Mouse (Mus musculus) forebrain, embryonic 14.5 days (tissue): ENCODE data around the gene Sipa1l3. TPM values are rescaled to one million over a fixed set of nuclear protein-coding genes. Genes with fewer than 3 reads are reported as not detected.

Experiments used
- ATAC-seq: fragments of 200-750 bp; cut with Nextera tagmentation; 2 replicates; pipeline ENCODE4 v1.8.0; 2017; ENCODE audit warnings: mild to moderate bottlenecking, moderate library complexity
- DNase-seq: peaks from one replicate; pipeline ENCODE4 v3.0.0-alpha.2; 2015; ENCODE audit warnings: low spot score
- H3K27ac ChIP-seq: fragments of 300-500 bp; sonication (generic); 2 replicates; pipeline ENCODE4 v1.5.1; 2014; ENCODE audit warnings: low read depth, mild to moderate bottlenecking, control low read depth, low read length, moderate library complexity
- H3K27me3 ChIP-seq: fragments of 300-500 bp; sonication (generic); replicated peaks from 2 replicates; pipeline ENCODE4 v1.6.1; 2014; ENCODE audit warnings: low read length, control low read depth, mixed read lengths; ENCODE audit not compliant: control insufficient read depth, insufficient read depth
- H3K36me3 ChIP-seq: fragments of 300-500 bp; sonication (generic); 2 replicates; pipeline ENCODE4 v1.6.1; 2014; ENCODE audit warnings: low read length, control low read depth; ENCODE audit not compliant: control insufficient read depth, insufficient read depth
- H3K4me1 ChIP-seq: fragments of 300-500 bp; sonication (generic); 2 replicates; pipeline ENCODE4 v1.6.1; 2014; ENCODE audit warnings: antibody characterized with exemption, low read length, control low read depth; ENCODE audit not compliant: control insufficient read depth, insufficient read depth
- H3K4me2 ChIP-seq: fragments of 300-500 bp; sonication (generic); 2 replicates; pipeline ENCODE4 v1.6.1; 2014; ENCODE audit warnings: mild to moderate bottlenecking, control low read depth, low read length
- H3K4me3 ChIP-seq: fragments of 300-500 bp; sonication (generic); 2 replicates; pipeline ENCODE4 v1.5.1; 2014; ENCODE audit warnings: low read depth, low read length, control low read depth
- H3K9ac ChIP-seq: fragments of 300-500 bp; sonication (generic); 2 replicates; pipeline ENCODE4 v1.6.1; 2014; ENCODE audit warnings: mild to moderate bottlenecking, low read length, control low read depth, moderate library complexity
- H3K9me3 ChIP-seq: fragments of 300-500 bp; sonication (generic); replicated peaks from 2 replicates; pipeline ENCODE4 v1.6.1; 2016; ENCODE audit warnings: low read length, control low read depth, mixed read lengths; ENCODE audit not compliant: control insufficient read depth
- WGBS: fragments of 180-500 bp; shearing (Covaris S2); extraction: QIAGEN DNeasy Blood & Tissue Kit; methylation state at CpG from one replicate; pipeline ENCODE4 v1.1.7; 2014; 5-methylcytosine and 5-hydroxymethylcytosine counted together
- polyA plus RNA-seq: library from polyadenylated mRNA; unstranded; fragments of >200 nt; fragmentation: Nextera tagmentation; extraction: Ambion mirVana; gene quantifications from 2 replicates; pipeline ENCODE4 v1.2.1, GENCODE M21; 2014

Gene Sipa1l3
- polyA plus RNA-seq, 1 experiment from 2014 or later = 6.2 TPM

GRCm38 (mm10) chr7:29480590-29481344 lies 37.7 kb downstream of the Sipa1l3 start:
- H3K27me3 ChIP-seq = no peaks in the 10 kb centered on the region
- 61% methylated on average over 16 of the region's 16 CpGs for WGBS
- no peaks in the 10 kb centered on the region for H3K36me3 ChIP-seq
- DNase-seq (no peak), ATAC-seq (0 out of 2 replicates have a peak, but pooled peaks have one; percentile 4)
- H3K9ac ChIP-seq = no peak overlapping the region
- no peak overlapping the region for H3K4me3 ChIP-seq
- no peaks in the 10 kb centered on the region for H3K9me3 ChIP-seq
- H3K27ac ChIP-seq = peak overlapping the region; percentile 7; the same call in 1 of the 2 replicates
- H3K4me2 ChIP-seq = no peak overlapping the region
- peaks cover 18% of the 10 kb centered on the region for H3K4me1 ChIP-seq

- H3K9me3 ChIP-seq = no peaks in the 10 kb centered on the region
- H3K36me3 ChIP-seq = no peaks in the 10 kb centered on the region
- no peak overlapping the region for H3K4me3 ChIP-seq
- H3K4me2 ChIP-seq = no peak overlapping the region
- H3K9ac ChIP-seq = no peak overlapping the region
- no peaks in the 10 kb centered on the region for H3K27me3 ChIP-seq
- ATAC-seq (no peak), DNase-seq (no peak)
- WGBS = 69% methylated on average over 4 of the region's 4 CpGs
- H3K4me1 ChIP-seq = peaks cover 18% of the 10 kb centered on the region
- H3K27ac ChIP-seq = peak overlapping the region; percentile 7; the same call in 1 of the 2 replicates
Measured at GRCm38 (mm10) chr7:29480183-29480582, 38.3 kb downstream of the Sipa1l3 start.

GRCm38 (mm10) chr7:29475005-29475404 lies 43.4 kb downstream of the Sipa1l3 start:
- no peaks in the 10 kb centered on the region for H3K36me3 ChIP-seq
- H3K9me3 ChIP-seq = no peaks in the 10 kb centered on the region
- H3K27ac ChIP-seq = no peak overlapping the region
- peaks cover 11% of the 10 kb centered on the region; the same call in 1 of the 2 replicates for H3K4me1 ChIP-seq
- WGBS = 86% methylated on average over 7 of the region's 7 CpGs
- no peak overlapping the region for H3K4me3 ChIP-seq
- H3K9ac ChIP-seq = no peak overlapping the region
- no peak overlapping the region for H3K4me2 ChIP-seq
- DNase-seq (no peak), ATAC-seq (no peak)
- no peaks in the 10 kb centered on the region for H3K27me3 ChIP-seq

- no peak overlapping the region for H3K9ac ChIP-seq
Measured at GRCm38 (mm10) chr7:29471309-29471708, 47.1 kb downstream of the Sipa1l3 start.

GRCm38 (mm10) chr7:29469602-29470344 lies 48.7 kb downstream of the Sipa1l3 start:
- Histone ChIP-seq H3K27ac (no peak overlapping the region), H3K9me3 (no peaks in the 10 kb centered on the region), H3K4me3 (no peak overlapping the region), H3K36me3 (no peaks in the 10 kb centered on the region), H3K4me2 (no peak overlapping the region), H3K27me3 (no peaks in the 10 kb centered on the region), H3K9ac (no peak overlapping the region), H3K4me1 (peaks cover 11% of the 10 kb centered on the region; the same call in 1 of the 2 replicates)
- DNase-seq (peak; percentile 30), ATAC-seq (no peak)
- WGBS = 74% methylated on average over 7 of the region's 7 CpGs

More at GRCm38 (mm10) chr7:29471309-29471708, 47.1 kb downstream of the Sipa1l3 start:
- DNase-seq = no peak
- Histone ChIP-seq H3K4me1 (peaks cover 11% of the 10 kb centered on the region; the same call in 1 of the 2 replicates), H3K27me3 (no peaks in the 10 kb centered on the region), H3K36me3 (no peaks in the 10 kb centered on the region), H3K4me2 (no peak overlapping the region), H3K9me3 (no peaks in the 10 kb centered on the region), H3K4me3 (no peak overlapping the region), H3K27ac (no peak overlapping the region)
- 62% methylated on average over 7 of the region's 7 CpGs for WGBS
- ATAC-seq = no peak

- DNase-seq (no peak), ATAC-seq (no peak)
- Histone ChIP-seq H3K4me1 (peaks cover 11% of the 10 kb centered on the region; the same call in 1 of the 2 replicates), H3K36me3 (no peaks in the 10 kb centered on the region), H3K27me3 (no peaks in the 10 kb centered on the region), H3K9ac (no peak overlapping the region), H3K4me2 (no peak overlapping the region), H3K4me3 (no peak overlapping the region), H3K9me3 (no peaks in the 10 kb centered on the region), H3K27ac (no peak overlapping the region)
- 90% methylated on average over 5 of the region's 5 CpGs for WGBS
Measured at GRCm38 (mm10) chr7:29468593-29468992, 49.8 kb downstream of the Sipa1l3 start.

- H3K9me3 ChIP-seq = no peaks in the 10 kb centered on the region
- H3K36me3 ChIP-seq = no peaks in the 10 kb centered on the region
- H3K9ac ChIP-seq = no peak overlapping the region
- no peak overlapping the region for H3K4me2 ChIP-seq
- H3K4me1 ChIP-seq = peaks cover 11% of the 10 kb centered on the region; the same call in 1 of the 2 replicates
- no peaks in the 10 kb centered on the region for H3K27me3 ChIP-seq
- WGBS = 74% methylated on average over 10 of the region's 10 CpGs
- H3K27ac ChIP-seq = no peak overlapping the region
- DNase-seq = no peak
- ATAC-seq = no peak
- no peak overlapping the region for H3K4me3 ChIP-seq
Measured at GRCm38 (mm10) chr7:29466585-29466984, 51.9 kb downstream of the Sipa1l3 start.

GRCm38 (mm10) chr7:29465736-29466135 lies 52.7 kb downstream of the Sipa1l3 start:
- no peak overlapping the region for H3K4me2 ChIP-seq
- H3K27ac ChIP-seq = peak overlapping the region; percentile 18; the same call in 1 of the 2 replicates
- H3K9ac ChIP-seq = no peak overlapping the region
- 77% methylated on average over 4 of the region's 4 CpGs for WGBS
- DNase-seq (no peak), ATAC-seq (no peak)
- H3K27me3 ChIP-seq = no peaks in the 10 kb centered on the region
- no peak overlapping the region for H3K4me3 ChIP-seq
- peaks cover 2% of the 10 kb centered on the region; the same call in 1 of the 2 replicates for H3K4me1 ChIP-seq
- no peaks in the 10 kb centered on the region for H3K9me3 ChIP-seq
- H3K36me3 ChIP-seq = no peaks in the 10 kb centered on the region
